Comparison of ENCODE assay signal across 10 mouse cellular contexts in the genomic region with DNA sequence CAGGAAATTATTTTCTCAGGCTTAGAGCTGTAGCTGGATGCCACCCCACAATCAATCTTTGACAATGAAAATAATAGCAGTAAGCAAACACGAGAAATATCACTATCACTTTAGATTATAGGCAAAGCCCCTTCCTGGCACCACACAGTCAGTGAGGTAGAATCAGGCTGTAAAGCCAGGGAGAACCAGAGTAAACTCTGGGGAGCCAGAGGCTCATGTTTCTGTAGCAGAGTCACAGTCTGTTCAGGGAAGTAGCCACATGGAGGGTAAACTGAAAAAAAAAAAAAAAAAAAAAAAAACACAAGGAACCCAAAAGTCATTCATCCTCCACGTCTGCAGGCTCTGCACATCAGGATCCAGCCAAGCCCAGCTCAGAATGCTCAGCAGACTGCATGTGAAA.
DNase-seq lines count a peak whose midpoint lies in the region; ATAC-seq and TF ChIP-seq lines count a peak whose summit lies in the region.
"Had no signal": no experiment of that assay in that cellular context is flagged by ENCODE, and none has a peak within 500 bp of the region (broad histone marks: within the 10 kb centered on the region; RNA-seq: fewer than 3 reads in every experiment).

No protein-coding gene starts in this region.

- H3K9ac ChIP-seq in kidney, embryonic 15.5 days, result no peak overlapping the region
- no peak overlapping the region for H3K9ac ChIP-seq in MEL (ENCODE audit: control insufficient read depth, low read depth, low read length, poor library complexity, severe bottlenecking)
- H3K9ac ChIP-seq: liver, embryonic 15.5 days had no signal

- TF ChIP-seq CTCF in gastrocnemius, adult 2 months (IDR thresholded peaks at IDR 0.05), result no peak
- TF ChIP-seq CTCF in MEL (IDR thresholded peaks at IDR 0.05 in 2 of 3, conservative IDR thresholded peaks at IDR 0.05 in 1 of 3; ENCODE audit: control insufficient read depth in 1 of 3, insufficient read depth in 1 of 3, low read depth in 2 of 3, low read length in 3 of 3, poor library complexity in 1 of 3, severe bottlenecking in 1 of 3), result no peak

- no peak for ATAC-seq in kidney, embryonic 15.5 days (replicated peaks; ENCODE audit: low FRiP score)

- peak overlapping the region; percentile 25; the same call in 1 of the 2 replicates for H3K4me2 ChIP-seq in kidney, embryonic 15.5 days
- H3K4me2 ChIP-seq: liver, embryonic 15.5 days had no signal

- H3K4me3 ChIP-seq in gastrocnemius, adult 2 months, result peak overlapping the region; percentile 55
- H3K4me3 ChIP-seq in kidney, embryonic 15.5 days (replicated peaks), result no peak overlapping the region
- H3K4me3 ChIP-seq in MEL (ENCODE audit: control insufficient read depth in 1 of 2, insufficient read depth in 1 of 2, low read depth in 2 of 2, low read length in 2 of 2), result no peak overlapping the region
- H3K4me3 ChIP-seq in limb, embryonic 10.5 days, result no peak overlapping the region
- H3K4me3 ChIP-seq: liver, embryonic 15.5 days had no signal

- peaks cover 10% of the 10 kb centered on the region; the same call in 1 of the 2 replicates for H3K9me3 ChIP-seq in kidney, embryonic 15.5 days (replicated peaks)
- no peaks in the 10 kb centered on the region for H3K9me3 ChIP-seq in MEL (replicated peaks; ENCODE audit: insufficient read depth, low read length)
- no peaks in the 10 kb centered on the region for H3K9me3 ChIP-seq in limb, embryonic 10.5 days (replicated peaks)
- H3K9me3 ChIP-seq: liver, embryonic 15.5 days had no signal

- H3K4me1 ChIP-seq in kidney, embryonic 15.5 days, result peaks cover 6% of the 10 kb centered on the region
- H3K4me1 ChIP-seq in MEL (ENCODE audit: control insufficient read depth in 1 of 2, insufficient read depth in 2 of 2, low read length in 2 of 2), result peaks cover 0 to 6% of the 10 kb centered on the region in 2 experiments; a peak in 1 of 4 replicates
- peaks cover 10% of the 10 kb centered on the region; the same call in 1 of the 2 replicates for H3K4me1 ChIP-seq in limb, embryonic 10.5 days
- H3K4me1 ChIP-seq: liver, embryonic 15.5 days had no signal

- 27% methylated on average over 2 of the region's 2 CpGs for WGBS in kidney, embryonic 15.5 days
- 78% methylated on average over 2 of the region's 2 CpGs for WGBS in limb, embryonic 10.5 days

- intact Hi-C loops in gastrocnemius, adult 2 months (cut with DNase I), result no loop called here

- H3K79me2 ChIP-seq in MEL (ENCODE audit: control insufficient read depth, insufficient read depth, low read length, poor library complexity), result no peaks in the 10 kb centered on the region

- TF ChIP-seq EP300 in MEL (IDR thresholded peaks at IDR 0.05; ENCODE audit: low read depth in 1 of 2, low read length in 2 of 2), result no peak

- peak overlapping the region; percentile 48; the same call in 1 of the 2 replicates for H3K27ac ChIP-seq in gastrocnemius, adult 2 months
- H3K27ac ChIP-seq in kidney, embryonic 15.5 days, result no peak overlapping the region
- H3K27ac ChIP-seq in MEL (ENCODE audit: control insufficient read depth, low read depth, low read length), result no peak overlapping the region
- H3K27ac ChIP-seq in limb, embryonic 10.5 days, result peak overlapping the region; percentile 59; the same call in 1 of the 2 replicates
- H3K27ac ChIP-seq: kidney, postnatal 0 days; liver, embryonic 15.5 days had no signal

- no peak for TF ChIP-seq POLR2A in MEL (IDR thresholded peaks at IDR 0.05; ENCODE audit: control insufficient read depth in 1 of 2, insufficient read depth in 1 of 2, low read depth in 1 of 2, low read length in 2 of 2, poor library complexity in 1 of 2)

- no peaks in the 10 kb centered on the region for H3K27me3 ChIP-seq in kidney, embryonic 15.5 days
- no peaks in the 10 kb centered on the region for H3K27me3 ChIP-seq in MEL (ENCODE audit: control insufficient read depth in 1 of 2, insufficient read depth in 2 of 2, low read length in 2 of 2)
- no peaks in the 10 kb centered on the region for H3K27me3 ChIP-seq in limb, embryonic 10.5 days (ENCODE audit: low read depth, poor library complexity, severe bottlenecking)
- H3K27me3 ChIP-seq: liver, embryonic 15.5 days had no signal

- TF ChIP-seq RAD21 in MEL (IDR thresholded peaks at IDR 0.05; ENCODE audit: low read depth, low read length), result no peak

- H3K36me3 ChIP-seq in kidney, embryonic 15.5 days, result no peaks in the 10 kb centered on the region
- H3K36me3 ChIP-seq in MEL (ENCODE audit: control insufficient read depth in 1 of 2, insufficient read depth in 2 of 2, low read length in 2 of 2), result peaks cover 0 to 4% of the 10 kb centered on the region in 2 experiments; a peak in 2 of 4 replicates
- H3K36me3 ChIP-seq in limb, embryonic 10.5 days, result no peaks in the 10 kb centered on the region
- H3K36me3 ChIP-seq: liver, embryonic 15.5 days had no signal

- DNase-seq in gastrocnemius, adult 2 months, result no peak
- no peak for DNase-seq in gastrocnemius, postnatal 4 days (ENCODE audit: low spot score in 2 of 2)
- no peak for DNase-seq in kidney, postnatal 10 days
- no peak for DNase-seq in MEL (ENCODE audit: low read depth, low spot score)
- DNase-seq in limb, embryonic 10.5 days (ENCODE audit: low spot score), result no peak
- no peak for DNase-seq in left cerebral cortex, adult 18-20 months (ENCODE audit: low spot score in 2 of 2)
- DNase-seq in urinary bladder, postnatal 14 days (ENCODE audit: low spot score), result no peak

TF ChIP-seq in MEL, 35 proteins besides CTCF, POLR2A, EP300 and RAD21:
- TF ChIP-seq POLR2AphosphoS2 (IDR thresholded peaks at IDR 0.05; ENCODE audit: low read length) (no peak), ZNF384 (IDR thresholded peaks at IDR 0.05; ENCODE audit: low read depth, low read length) (peak; percentile 56; the same call in 1 of the 2 replicates)

Comparison
In these comparisons a context has a peak if more than half of its experiments do, and no peak if none do; other contexts are left out.
1. H3K27ac ChIP-seq: peak in gastrocnemius, adult 2 months (single experiment) and limb, embryonic 10.5 days (single experiment); none in kidney, embryonic 15.5 days (single experiment) and MEL (single experiment).